Mouse (Mus musculus) embryonic facial prominence, embryonic 12.5 days (tissue): ENCODE data around the gene Sdad1. TPM values are rescaled to one million over a fixed set of nuclear protein-coding genes. Genes with fewer than 3 reads are reported as not detected.

ENCODE experiments used
- polyA plus RNA-seq: library from polyadenylated mRNA; unstranded; fragments of >200 nt; fragmentation: Nextera tagmentation; extraction: Ambion mirVana; gene quantifications from 2 replicates; pipeline ENCODE4 v1.2.1, GENCODE M21; 2016

Gene Sdad1
- polyA plus RNA-seq, 1 experiment from 2014 or later = 44.7 TPM

Other genes with a start within 250 kb of the Sdad1 start
- gene G3bp2, start 226.8 kb downstream of the Sdad1 start, polyA plus RNA-seq = 218 and 225 TPM in 2 replicates
- gene Uso1, start 172.5 kb downstream of the Sdad1 start, polyA plus RNA-seq = 45.7 and 49.3 TPM in 2 replicates
- gene U90926, start 95.1 kb downstream of the Sdad1 start, polyA plus RNA-seq = not detected in 2 replicates
- 0.26 and 0.53 TPM in 2 replicates for gene Ppef2, start 54.2 kb downstream of the Sdad1 start, polyA plus RNA-seq
- 5.7 TPM in 2 replicates for gene Naaa, start 32.3 kb downstream of the Sdad1 start, polyA plus RNA-seq
- not detected in 2 replicates for gene Cxcl9, start 17.6 kb upstream of the Sdad1 start, polyA plus RNA-seq
- gene Art3, start 21.3 kb upstream of the Sdad1 start, polyA plus RNA-seq = 2.9 and 4.2 TPM in 2 replicates
- gene Cxcl10, start 38.4 kb upstream of the Sdad1 start, polyA plus RNA-seq = 0.29 and 0.34 TPM in 2 replicates
- 57.0 and 61.1 TPM in 2 replicates for gene Nup54, start 124.7 kb upstream of the Sdad1 start, polyA plus RNA-seq
- gene Scarb2, start 196.4 kb upstream of the Sdad1 start, polyA plus RNA-seq = 8.2 and 9.3 TPM in 2 replicates
- gene Fam47e, start 244.6 kb upstream of the Sdad1 start, polyA plus RNA-seq = not detected in 2 replicates